Mouse (Mus musculus) megakaryocyte, embryonic 14.5 days (primary cell): Measurements from ENCODE around the gene Cyp21a1. TPM values are rescaled to one million over a fixed set of nuclear protein-coding genes. Genes with fewer than 3 reads are reported as not detected.
A peak's percentile ranks its signal among the peaks of the same experiment; 100 is the strongest.
"Not testable (repeated sequence)": the region's sequence is repeated elsewhere in the genome, so short reads cannot be mapped to it uniquely, and the experiment has no call there.

Source experiments
- H3K27me3 ChIP-seq: replicated peaks from 2 replicates; pipeline ENCODE3; 2012; ENCODE audit warnings: inconsistent platforms
- H3K36me3 ChIP-seq: replicated peaks from 2 replicates; pipeline ENCODE3; 2012; ENCODE audit warnings: low read length, inconsistent platforms, mixed read lengths
- H3K4me1 ChIP-seq: 2 replicates; pipeline ENCODE4 v1.6.1; 2012; ENCODE audit warnings: inconsistent platforms
- H3K4me3 ChIP-seq: replicated peaks from 2 replicates; pipeline ENCODE3; 2012; ENCODE audit warnings: moderate library complexity, mild to moderate bottlenecking, inconsistent platforms
- H3K9me3 ChIP-seq: 2 replicates; pipeline ENCODE4 v1.6.1; 2012; ENCODE audit warnings: inconsistent platforms
- FLI1 ChIP-seq: IDR thresholded peaks from 2 replicates; pipeline ENCODE4 v1.6.1; 2012; ENCODE audit warnings: low read length, inconsistent platforms, mixed read lengths
- GATA1 ChIP-seq: IDR thresholded peaks from 3 replicates; pipeline ENCODE4 v1.6.1; 2012; ENCODE audit warnings: mixed read lengths, low read length, inconsistent platforms, borderline replicate concordance
- polyA plus RNA-seq: library from polyadenylated mRNA; stranded (reverse); fragments of >175 nt; gene quantifications from 2 replicates; pipeline ENCODE4 v1.2.3, GENCODE M21; 2012; ENCODE audit warnings: low replicate concordance; ENCODE audit not compliant: insufficient read depth

The Cyp21a1 gene
- polyA plus RNA-seq: not detected in 2 replicates

GRCm38 (mm10) chr17:34804301-34804700, at the start of gene Cyp21a1:
Cyp21a1 (minus strand) TSS chr17:34804561.
- not testable (repeated sequence) for H3K36me3 ChIP-seq, H3K27me3 ChIP-seq, H3K4me1 ChIP-seq, H3K4me3 ChIP-seq
- H3K9me3 ChIP-seq: peaks cover 36% of the 10 kb centered on the region

GRCm38 (mm10) chr17:34853511-34853910, 49.1 kb upstream of the Cyp21a1 start:
- Histone ChIP-seq H3K36me3 (peaks cover 69% of the 10 kb centered on the region), H3K4me1 (peaks cover 40% of the 10 kb centered on the region), H3K27me3 (no peaks in the 10 kb centered on the region), H3K9me3 (no peaks in the 10 kb centered on the region), H3K4me3 (no peak overlapping the region)
- TF ChIP-seq FLI1 (no peak), GATA1 (no peak)

GRCm38 (mm10) chr17:34850517-34851125, 46.3 kb upstream of the Cyp21a1 start:
- Histone ChIP-seq H3K4me1 (peaks cover 33% of the 10 kb centered on the region), H3K27me3 (no peaks in the 10 kb centered on the region), H3K36me3 (peaks cover 68% of the 10 kb centered on the region), H3K4me3 (peak overlapping the region; percentile 94), H3K9me3 (no peaks in the 10 kb centered on the region)
- TF ChIP-seq GATA1 (no peak), FLI1 (no peak)

- peaks cover 33% of the 10 kb centered on the region for H3K4me1 ChIP-seq
- H3K27me3 ChIP-seq: no peaks in the 10 kb centered on the region
- TF ChIP-seq GATA1 (no peak), FLI1 (no peak)
- H3K9me3 ChIP-seq: no peaks in the 10 kb centered on the region
- H3K4me3 ChIP-seq: peak within 1 kb of the TSS; percentile 94
- H3K36me3 ChIP-seq: peaks cover 69% of the 10 kb centered on the region
These were observed 45.6 kb upstream of the Cyp21a1 start, which contains the start of the genes Skiv2l and Nelfe for GRCm38 (mm10) chr17:34849722-34850516. Skiv2l (minus strand) TSS chr17:34850210. Nelfe (plus strand) TSS chr17:34850391.

- Histone ChIP-seq H3K27me3 (no peaks in the 10 kb centered on the region), H3K9me3 (no peaks in the 10 kb centered on the region), H3K36me3 (peaks cover 70% of the 10 kb centered on the region), H3K4me1 (peaks cover 33% of the 10 kb centered on the region), H3K4me3 (no peak overlapping the region)
- no peak for TF ChIP-seq FLI1
- no peak for TF ChIP-seq GATA1
These were observed 43.3 kb upstream of the Cyp21a1 start for GRCm38 (mm10) chr17:34847615-34848014.

- TF ChIP-seq FLI1 (no peak), GATA1 (no peak)
- H3K4me1 ChIP-seq: peaks cover 31% of the 10 kb centered on the region
- no peaks in the 10 kb centered on the region for H3K9me3 ChIP-seq
- H3K36me3 ChIP-seq: peaks cover 70% of the 10 kb centered on the region
- no peaks in the 10 kb centered on the region for H3K27me3 ChIP-seq
- no peak overlapping the region for H3K4me3 ChIP-seq
These were observed 42.8 kb upstream of the Cyp21a1 start for GRCm38 (mm10) chr17:34847192-34847591.

- Histone ChIP-seq H3K27me3 (no peaks in the 10 kb centered on the region), H3K9me3 (no peaks in the 10 kb centered on the region), H3K36me3 (peaks cover 88% of the 10 kb centered on the region), H3K4me3 (no peak overlapping the region), H3K4me1 (peaks cover 16% of the 10 kb centered on the region)
- TF ChIP-seq FLI1: no peak
- TF ChIP-seq GATA1: no peak
These were observed 40.5 kb upstream of the Cyp21a1 start for GRCm38 (mm10) chr17:34844884-34845283.

- Histone ChIP-seq H3K27me3 (no peaks in the 10 kb centered on the region), H3K4me1 (peaks cover 29% of the 10 kb centered on the region), H3K9me3 (no peaks in the 10 kb centered on the region), H3K4me3 (no peak overlapping the region), H3K36me3 (peaks cover 81% of the 10 kb centered on the region)
- no peak for TF ChIP-seq FLI1
- TF ChIP-seq GATA1: no peak
These were observed 36.5 kb upstream of the Cyp21a1 start for GRCm38 (mm10) chr17:34840736-34841307.

- Histone ChIP-seq H3K27me3 (no peaks in the 10 kb centered on the region), H3K4me1 (peaks cover 36% of the 10 kb centered on the region), H3K9me3 (no peaks in the 10 kb centered on the region), H3K36me3 (peaks cover 73% of the 10 kb centered on the region), H3K4me3 (peak overlapping the region; percentile 35)
- no peak for TF ChIP-seq GATA1
- TF ChIP-seq FLI1: no peak
These were observed 34.4 kb upstream of the Cyp21a1 start for GRCm38 (mm10) chr17:34838785-34839184.
